Mouse (Mus musculus): ENCODE results near the gene Vmn1r149.
"Not testable (repeated sequence)": the region's sequence is repeated elsewhere in the genome, so short reads cannot be mapped to it uniquely, and the experiment has no call there.

The Vmn1r149 gene

GRCm38 (mm10) chr7:22438129-22438528 is at the start of gene Vmn1r149:
TSS of gene Vmn1r149 (minus strand) at chr7:22438229.
- DNase-seq (ENCODE audit: low spot score in 2 of 2) = not testable (repeated sequence)

DNA sequence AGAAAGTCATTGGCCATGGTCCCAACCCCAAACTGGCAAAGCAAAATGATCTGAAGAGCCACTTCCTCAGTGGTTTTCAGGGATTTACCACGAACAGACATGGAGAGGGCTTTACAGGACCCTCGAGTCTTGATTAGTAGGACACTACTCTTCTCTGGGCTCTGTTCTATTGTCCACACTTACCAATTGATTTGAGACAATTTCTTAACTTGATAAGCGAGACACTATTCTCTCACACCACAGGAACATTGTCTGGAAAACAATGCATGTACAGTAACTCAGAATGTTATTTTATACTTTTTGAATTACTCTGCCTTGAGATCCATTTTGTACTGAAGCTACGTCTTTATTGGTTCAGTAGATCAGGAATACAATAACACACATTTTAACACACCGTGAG is 25.9 kb upstream of the Vmn1r149 start, which contains the start of gene Gm10665:
Gene Gm10665 (minus strand): TSS at position 101 of the 400 bp plus-strand sequence.
- not testable (repeated sequence) for DNase-seq (ENCODE audit: low spot score in 2 of 2)

DNA sequence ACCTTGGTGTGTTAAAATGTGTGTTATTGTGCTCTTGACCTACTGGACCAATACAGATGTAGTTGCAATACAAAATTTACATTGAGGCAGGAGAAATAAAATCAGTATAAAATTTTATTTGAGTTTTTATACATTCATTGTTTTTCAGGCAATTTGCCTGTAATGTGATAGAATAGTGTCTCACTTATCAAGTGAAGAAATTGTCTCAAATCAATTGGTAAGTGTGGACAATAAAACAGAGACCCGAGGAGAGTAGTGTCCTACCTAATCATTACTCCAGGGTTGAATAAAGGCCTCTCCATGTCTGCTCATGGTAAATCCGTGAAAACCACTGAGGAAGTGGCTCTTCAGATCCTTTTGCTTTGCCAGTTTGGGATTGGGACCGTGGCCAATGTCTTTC is 24.7 kb downstream of the Vmn1r149 start, which contains the start of gene Vmn1r148:
Gene Vmn1r148 (plus strand): TSS at position 301 of the 400 bp plus-strand sequence.
- not testable (repeated sequence) for DNase-seq (ENCODE audit: low spot score in 2 of 2)

Measured in heart, adult 9 months (tissue).